ENCODE assay signal across 24 mouse cellular contexts in genomic region chr6:33517890-33518410, GRCm38 (mm10).
DNase-seq lines count a peak whose midpoint lies in the region; ATAC-seq lines count a peak whose summit lies in the region.
"Had no signal": no experiment of that assay in that cellular context is flagged by ENCODE, and none has a peak within 500 bp of the region (broad histone marks: within the 10 kb centered on the region; RNA-seq: fewer than 3 reads in every experiment).

No protein-coding gene starts in this region.

- peaks cover 7% of the 10 kb centered on the region for H3K4me1 ChIP-seq in forebrain, embryonic 16.5 days (replicated peaks; ENCODE audit: control insufficient read depth, insufficient read depth, low read length)
- peaks cover 8% of the 10 kb centered on the region; the same call in 1 of the 2 replicates for H3K4me1 ChIP-seq in forebrain, embryonic 15.5 days
- H3K4me1 ChIP-seq: neural tube, embryonic 13.5 days; stomach, embryonic 15.5 days had no signal

- 0 out of 2 replicates have a peak, but pooled peaks have one; percentile 43 for ATAC-seq in forebrain, embryonic 16.5 days
- ATAC-seq in forebrain, embryonic 15.5 days (replicated peaks), result no peak
- ATAC-seq: intestine, postnatal 0 days; lung, postnatal 0 days had no signal

- H3K4me3 ChIP-seq in forebrain, embryonic 16.5 days (replicated peaks; ENCODE audit: low read length), result no peak overlapping the region
- no peak overlapping the region for H3K4me3 ChIP-seq in forebrain, embryonic 15.5 days
- H3K4me3 ChIP-seq: embryonic facial prominence, embryonic 13.5 days; heart, embryonic 13.5 days; kidney, embryonic 15.5 days; neural tube, embryonic 13.5 days; stomach, embryonic 15.5 days had no signal

- H3K4me2 ChIP-seq in forebrain, embryonic 16.5 days (ENCODE audit: low read length), result no peak overlapping the region
- no peak overlapping the region for H3K4me2 ChIP-seq in forebrain, embryonic 15.5 days (replicated peaks)
- H3K4me2 ChIP-seq: embryonic facial prominence, embryonic 13.5 days; heart, embryonic 13.5 days; hindbrain, embryonic 14.5 days; kidney, embryonic 15.5 days; midbrain, embryonic 11.5 days; neural tube, embryonic 13.5 days; stomach, embryonic 15.5 days had no signal

- no peaks in the 10 kb centered on the region for H3K27me3 ChIP-seq in forebrain, embryonic 16.5 days (replicated peaks; ENCODE audit: control insufficient read depth, insufficient read depth, low read length)
- H3K27me3 ChIP-seq in forebrain, embryonic 15.5 days, result no peaks in the 10 kb centered on the region
- H3K27me3 ChIP-seq: embryonic facial prominence, embryonic 13.5 days; heart, embryonic 13.5 days; kidney, embryonic 15.5 days; neural tube, embryonic 13.5 days; stomach, embryonic 15.5 days had no signal

- no peak overlapping the region for H3K9ac ChIP-seq in forebrain, embryonic 16.5 days (replicated peaks; ENCODE audit: low read depth, low read length)
- no peak overlapping the region for H3K9ac ChIP-seq in forebrain, embryonic 15.5 days (replicated peaks)
- H3K9ac ChIP-seq: embryonic facial prominence, embryonic 13.5 days; heart, embryonic 13.5 days; hindbrain, embryonic 14.5 days; kidney, embryonic 15.5 days; neural tube, embryonic 13.5 days; stomach, embryonic 15.5 days had no signal

- H3K36me3 ChIP-seq in forebrain, embryonic 16.5 days (ENCODE audit: control insufficient read depth, insufficient read depth), result no peaks in the 10 kb centered on the region
- no peaks in the 10 kb centered on the region for H3K36me3 ChIP-seq in forebrain, embryonic 15.5 days
- H3K36me3 ChIP-seq: embryonic facial prominence, embryonic 13.5 days; heart, embryonic 13.5 days; kidney, embryonic 15.5 days; neural tube, embryonic 13.5 days; stomach, embryonic 15.5 days had no signal

- WGBS in forebrain, embryonic 16.5 days, result 37% methylated on average over 5 of the region's 5 CpGs
- 39% methylated on average over 5 of the region's 5 CpGs for WGBS in forebrain, embryonic 15.5 days

- DNase-seq in brain, adult 2 months (ENCODE audit: low read depth, low spot score), result peak; percentile 20
- peak; percentile 37 for DNase-seq in retina, embryonic 14.5 days (ENCODE audit: low spot score)
- DNase-seq in thymus, postnatal 4 days, result peak; percentile 28
- no peak for DNase-seq in ovary, adult 18-20 months (ENCODE audit: low spot score)
- DNase-seq in gastrocnemius, postnatal 25 days, result no peak
- DNase-seq: adrenal gland, adult 2 months; cerebellum, adult 11 months; cerebellum, postnatal 25 days; heart, adult 11 months; heart, postnatal 36 days; layer of hippocampus, postnatal 36 days; liver; right cerebral cortex, postnatal 25 days had no signal

- peak overlapping the region; percentile 47 for H3K27ac ChIP-seq in forebrain, embryonic 16.5 days (ENCODE audit: low read length)
- H3K27ac ChIP-seq in forebrain, embryonic 15.5 days (replicated peaks), result no peak overlapping the region
- H3K27ac ChIP-seq: embryonic facial prominence, embryonic 13.5 days; heart, embryonic 13.5 days; hindbrain, embryonic 14.5 days; kidney, embryonic 15.5 days; neural tube, embryonic 13.5 days; stomach, embryonic 15.5 days had no signal

- no peaks in the 10 kb centered on the region for H3K9me3 ChIP-seq in forebrain, embryonic 16.5 days (ENCODE audit: control insufficient read depth, low read length)
- no peaks in the 10 kb centered on the region for H3K9me3 ChIP-seq in forebrain, embryonic 15.5 days
- H3K9me3 ChIP-seq: embryonic facial prominence, embryonic 13.5 days; heart, embryonic 13.5 days; kidney, embryonic 15.5 days; neural tube, embryonic 13.5 days; stomach, embryonic 15.5 days had no signal

Comparison
In these comparisons a context has a peak if more than half of its experiments do, and no peak if none do; other contexts are left out.
1. DNase-seq: peak in brain, adult 2 months (single experiment), retina, embryonic 14.5 days (single experiment) and thymus, postnatal 4 days (single experiment); none in ovary, adult 18-20 months (single experiment) and gastrocnemius, postnatal 25 days (single experiment).